Mouse (Mus musculus) neutrophil, adult 5-6 weeks (primary cell): ENCODE results near the gene Stra6l. TPM values are rescaled to one million over a fixed set of nuclear protein-coding genes. Genes with fewer than 3 reads are reported as not detected.

ENCODE experiments used
- ATAC-seq: fragments of 151-379, 151-347 bp; 2 replicates; pipeline ENCODE4 v1.8.0; 2017; ENCODE audit warnings: mild to moderate bottlenecking, moderate TSS enrichment; ENCODE audit not compliant: insufficient number of reproducible peaks, poor library complexity, low FRiP score, severe bottlenecking; ENCODE audit errors: extremely low read depth
- total RNA-seq: library from RNA; stranded (forward); fragments of 200-1000 nt; gene quantifications from 2 replicates; pipeline ENCODE4 v1.2.3, GENCODE M21; 2017

Gene Stra6l
- not detected in 2 replicates for total RNA-seq

DNA sequence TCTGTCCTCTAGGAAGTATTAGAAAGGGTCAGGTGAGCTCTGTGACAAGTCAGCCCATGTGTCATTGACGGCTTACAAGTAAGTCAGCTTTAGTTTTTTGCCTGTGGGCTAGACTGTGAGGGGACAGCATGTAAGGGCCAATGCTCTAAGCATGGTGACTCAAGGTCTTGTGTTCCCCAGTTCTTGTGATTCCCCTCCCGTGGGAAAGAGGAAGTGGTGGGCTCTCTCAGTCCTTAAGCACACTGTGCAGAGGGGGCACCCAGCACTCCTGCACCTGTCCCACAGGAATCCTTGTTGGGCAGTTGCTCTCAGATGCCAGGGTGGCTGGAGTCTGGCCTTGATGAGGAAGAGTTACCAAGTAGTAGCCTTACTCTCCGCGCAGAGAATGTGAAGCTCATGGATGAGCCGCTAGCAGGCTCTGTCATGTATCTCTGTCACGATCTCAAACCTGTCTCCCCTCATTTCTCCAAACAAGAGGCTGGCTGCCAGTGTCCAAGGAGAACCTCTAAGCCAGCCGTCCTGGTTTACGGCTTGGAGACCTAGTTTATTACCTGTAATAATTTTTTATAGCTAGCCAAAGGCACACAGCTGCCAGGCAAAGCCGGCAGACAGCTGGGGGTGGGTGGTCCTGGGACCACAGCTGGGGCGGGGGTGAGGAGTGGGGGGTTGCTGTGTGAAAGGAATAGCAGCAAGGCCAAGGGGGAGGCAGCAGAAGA, at the start of gene Stra6l:
TSS of gene Stra6l (plus strand) at position 556 of the 716 bp plus-strand sequence.
- no peak for ATAC-seq

DNA sequence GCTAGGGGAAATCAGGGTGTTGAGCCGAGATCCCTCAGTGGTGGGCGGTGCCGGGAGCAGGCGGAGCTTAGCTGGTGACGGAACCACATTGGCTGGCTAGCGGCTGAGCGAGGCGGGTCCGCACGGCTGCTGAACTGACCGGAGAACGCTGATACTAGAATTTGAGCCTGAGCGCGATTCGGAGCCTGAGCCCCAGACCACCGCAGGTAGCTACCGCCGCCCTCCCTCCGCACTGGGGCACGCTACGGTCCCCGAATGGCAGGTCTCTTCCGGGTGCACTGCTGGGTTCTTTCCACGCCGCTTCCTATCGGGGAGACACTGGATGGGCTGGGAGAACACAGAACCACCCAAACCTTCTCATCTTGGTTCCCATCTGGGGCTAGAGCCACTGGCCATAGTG, 49.5 kb upstream of the Stra6l start, which contains the start of gene Aldh1b1:
TSS of gene Aldh1b1 (plus strand) at position 59 of the 400 bp plus-strand sequence.
- ATAC-seq = peak; percentile 75

DNA sequence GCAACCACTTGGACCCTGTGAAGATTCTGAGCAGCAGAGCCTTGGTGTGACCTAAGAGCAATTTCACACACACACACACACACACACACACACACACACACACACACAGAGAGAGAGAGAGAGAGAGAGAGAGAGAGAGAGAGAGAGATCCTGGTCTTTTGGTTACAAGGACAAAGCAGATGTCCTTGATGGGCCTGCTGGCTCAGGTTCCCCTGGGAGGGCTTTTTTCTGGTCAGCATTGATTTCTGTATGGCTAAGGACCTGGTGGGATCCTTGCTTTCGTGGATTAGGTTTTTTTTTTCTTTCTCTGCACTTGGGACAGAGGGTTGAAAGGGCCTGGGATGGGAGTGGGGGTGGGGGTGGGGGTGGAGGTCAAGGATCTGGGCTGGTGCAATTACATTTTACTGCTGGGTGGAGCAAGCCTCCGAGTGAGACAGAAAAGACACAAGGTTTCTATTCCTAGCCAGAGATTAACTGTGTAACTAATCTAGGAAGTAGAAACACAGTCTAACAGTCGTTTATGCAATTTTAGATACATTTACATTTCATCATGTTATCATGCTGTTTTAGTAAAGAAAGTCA, 48.4 kb upstream of the Stra6l start:
- no peak for ATAC-seq

DNA sequence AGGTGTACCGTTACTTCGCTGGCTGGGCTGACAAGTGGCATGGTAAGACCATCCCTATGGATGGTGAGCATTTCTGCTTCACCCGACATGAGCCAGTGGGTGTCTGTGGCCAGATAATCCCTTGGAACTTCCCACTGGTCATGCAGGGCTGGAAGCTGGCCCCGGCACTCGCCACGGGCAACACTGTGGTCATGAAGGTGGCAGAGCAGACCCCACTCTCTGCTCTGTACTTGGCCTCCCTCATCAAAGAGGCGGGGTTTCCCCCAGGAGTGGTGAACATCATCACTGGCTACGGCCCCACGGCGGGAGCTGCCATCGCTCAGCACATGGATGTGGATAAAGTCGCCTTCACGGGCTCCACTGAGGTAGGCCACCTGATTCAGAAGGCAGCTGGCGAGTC, 45.6 kb upstream of the Stra6l start:
- no peak for ATAC-seq

GRCm38 (mm10) chr4:45808034-45808433, 40.4 kb upstream of the Stra6l start:
- ATAC-seq = no peak

DNA sequence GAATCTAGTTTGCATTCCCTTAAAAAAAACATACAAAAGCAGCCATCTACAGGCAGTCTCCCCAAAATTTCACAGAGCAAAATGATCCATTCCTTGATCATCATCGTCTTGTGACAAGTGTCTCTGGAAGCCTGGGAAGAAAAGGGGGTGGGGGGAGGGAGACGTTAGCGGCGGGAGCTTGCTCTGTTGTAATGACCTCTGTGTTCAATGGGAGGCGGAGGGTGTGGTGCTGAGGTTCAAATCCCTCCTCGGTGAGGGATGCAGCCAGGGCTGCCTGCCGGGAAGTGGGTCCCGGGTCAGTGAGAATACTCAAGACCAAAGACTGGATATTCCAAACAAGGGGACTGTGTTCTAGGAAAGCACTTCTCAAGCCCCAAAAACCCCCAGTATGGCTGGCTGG, 37.2 kb upstream of the Stra6l start:
- no peak for ATAC-seq

DNA sequence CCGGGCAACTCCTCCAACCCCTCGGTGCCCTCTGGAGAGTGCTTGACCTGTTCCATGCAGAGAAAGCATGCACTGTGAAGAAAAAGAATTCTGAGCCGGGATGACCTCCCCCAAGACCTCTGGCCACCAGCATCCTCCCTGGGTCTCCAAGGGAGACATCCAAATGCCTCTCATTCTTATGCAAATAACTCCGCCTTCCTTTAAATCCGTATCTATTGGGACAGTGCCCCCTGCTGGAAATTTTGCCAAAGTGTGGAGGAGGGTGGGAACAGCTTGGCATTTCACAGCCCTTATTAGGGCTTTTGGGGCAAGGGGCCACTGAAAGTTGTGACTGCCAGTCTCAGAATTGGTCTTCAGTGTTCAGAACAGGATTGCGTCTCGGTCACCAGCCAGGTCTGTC, 32.9 kb upstream of the Stra6l start:
- ATAC-seq = no peak

- ATAC-seq = no peak
Observed at GRCm38 (mm10) chr4:45818814-45819207, 29.7 kb upstream of the Stra6l start.

- ATAC-seq = no peak
Observed at GRCm38 (mm10) chr4:45819208-45819931, 29.1 kb upstream of the Stra6l start.

DNA sequence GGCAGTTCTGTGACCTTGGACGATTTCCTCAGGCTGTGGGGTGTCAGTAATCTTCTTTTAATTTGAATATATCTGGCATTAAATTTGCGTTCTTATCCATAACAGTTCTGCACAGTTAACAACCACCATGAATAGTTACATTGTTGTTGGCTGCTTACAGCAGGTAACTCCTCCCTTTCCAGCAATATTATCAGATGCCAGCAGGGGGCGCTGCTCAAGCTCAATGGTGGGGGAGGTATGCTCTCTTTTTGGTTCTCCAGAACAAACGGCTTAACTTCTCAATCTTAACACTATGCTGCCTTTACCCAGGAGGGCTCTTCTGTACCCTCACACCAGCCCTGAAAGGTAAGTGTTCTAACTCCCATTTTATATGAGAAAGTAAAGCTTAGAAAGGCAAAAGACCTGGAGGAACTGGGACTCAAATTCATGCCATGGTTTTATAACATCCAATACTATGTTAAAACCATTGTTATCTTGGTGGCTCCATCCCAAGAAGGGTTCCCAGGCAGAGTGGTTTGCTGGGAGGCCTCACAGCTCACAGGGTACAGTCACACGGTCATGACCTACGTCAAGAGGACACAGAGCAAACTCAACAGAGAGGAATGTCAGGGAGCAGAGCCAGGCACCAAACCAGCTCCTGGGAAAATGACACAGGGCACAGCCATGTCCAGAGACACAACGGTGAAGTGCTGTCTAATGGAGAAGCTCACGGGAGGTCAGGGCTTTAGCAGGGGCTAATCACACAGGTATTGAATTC, 28.2 kb upstream of the Stra6l start:
- no peak for ATAC-seq

DNA sequence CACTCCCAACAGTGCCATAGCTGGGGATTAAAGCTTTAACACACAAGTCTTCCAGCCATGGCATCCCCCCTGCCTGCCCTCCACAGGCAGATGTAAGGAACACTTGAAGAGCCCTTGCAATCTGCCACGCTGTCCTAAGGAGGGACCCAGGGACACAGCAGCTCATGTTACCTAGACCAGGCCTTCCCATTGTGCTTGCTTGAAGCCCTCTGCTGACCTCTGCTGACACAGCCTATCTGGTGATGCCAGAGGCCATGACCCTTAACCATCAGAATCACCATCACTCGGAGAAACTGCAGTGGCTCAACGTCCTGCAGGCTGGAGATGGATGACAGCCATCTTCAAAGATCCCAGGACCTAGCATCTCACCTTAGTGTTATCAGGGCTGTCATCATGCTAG, 26.5 kb upstream of the Stra6l start:
- ATAC-seq = no peak

GRCm38 (mm10) chr4:45822781-45823575, 25.5 kb upstream of the Stra6l start:
- no peak for ATAC-seq

- no peak for ATAC-seq
Observed at GRCm38 (mm10) chr4:45824049-45824760, 24.3 kb upstream of the Stra6l start.

DNA sequence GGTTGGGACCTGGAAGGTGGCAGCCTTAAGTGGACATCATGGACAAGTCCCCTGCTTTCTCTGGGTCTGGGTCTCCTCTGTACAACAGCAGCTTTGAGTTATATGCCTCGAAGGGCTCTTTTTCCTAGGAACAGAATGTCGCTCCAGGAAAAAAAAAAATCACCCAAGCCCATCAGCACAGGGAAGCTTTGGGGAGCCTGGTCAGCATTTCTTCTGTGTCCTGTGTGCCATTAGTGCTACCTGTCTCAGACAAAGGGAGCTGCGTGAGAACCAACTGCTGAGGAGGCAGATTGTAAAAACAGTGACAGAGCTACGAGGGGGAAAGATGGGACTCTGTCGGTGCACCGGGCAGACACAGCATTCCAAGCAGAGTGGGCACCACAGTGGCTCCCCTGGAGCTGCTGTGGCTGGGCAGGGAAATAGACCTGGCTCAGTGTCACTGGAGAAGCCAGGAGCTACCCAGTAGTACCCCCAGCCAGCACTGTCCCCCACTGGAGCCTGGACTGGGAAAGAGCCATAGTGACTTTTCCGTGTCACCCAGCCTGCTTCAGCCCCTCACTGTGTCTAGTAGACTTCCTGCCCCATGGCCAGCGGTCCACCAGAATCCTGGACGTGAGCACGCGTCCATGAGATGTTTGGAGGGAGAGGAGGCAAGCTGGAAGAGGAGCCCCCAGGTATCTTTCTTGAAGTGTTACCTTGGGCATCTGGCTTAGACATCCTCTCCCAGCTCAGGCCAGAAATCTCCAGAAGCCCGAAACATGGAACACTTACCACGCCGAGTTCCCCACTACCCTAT, 23.5 kb upstream of the Stra6l start:
- no peak for ATAC-seq

DNA sequence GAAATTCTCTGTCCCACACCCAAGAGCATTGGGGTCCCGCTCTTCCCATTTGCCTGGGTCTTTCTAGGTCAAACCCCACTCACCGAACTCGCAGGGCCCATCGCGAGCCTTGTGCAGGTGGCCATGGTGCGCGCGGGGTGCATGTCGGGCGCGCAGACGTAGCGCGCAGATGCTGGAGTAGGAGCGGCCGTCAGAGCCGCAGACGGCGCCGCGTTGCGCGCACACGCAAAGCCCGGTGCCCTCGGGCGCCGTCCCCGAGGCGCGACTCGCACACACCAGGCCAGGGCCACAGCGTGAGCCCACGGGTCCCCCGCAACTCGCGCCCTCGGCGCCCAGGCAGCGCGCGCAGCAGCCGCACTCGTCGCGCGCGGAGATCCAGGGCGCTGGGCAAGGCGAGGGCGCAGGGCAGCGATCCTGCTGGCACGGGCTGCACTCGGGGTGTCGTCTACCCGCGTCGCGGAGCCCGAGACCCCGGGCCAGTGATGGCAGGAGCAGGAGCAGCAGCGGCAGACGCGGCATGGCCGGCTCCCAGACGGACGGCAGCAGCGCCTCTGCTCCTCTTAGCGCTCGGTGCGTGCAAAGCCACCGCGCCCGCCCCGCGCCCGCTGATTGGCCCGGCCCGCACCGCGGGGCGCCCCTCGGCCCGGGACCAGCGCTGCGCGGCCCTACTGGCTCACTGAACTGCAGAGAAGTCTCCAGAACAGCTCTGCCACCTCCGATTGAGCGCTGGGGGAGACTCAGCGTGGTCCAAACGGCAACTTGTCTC, 22.0 kb upstream of the Stra6l start, which contains the start of gene Igfbpl1:
TSS of gene Igfbpl1 (minus strand) at position 649 of the 766 bp plus-strand sequence.
- no peak for ATAC-seq

DNA sequence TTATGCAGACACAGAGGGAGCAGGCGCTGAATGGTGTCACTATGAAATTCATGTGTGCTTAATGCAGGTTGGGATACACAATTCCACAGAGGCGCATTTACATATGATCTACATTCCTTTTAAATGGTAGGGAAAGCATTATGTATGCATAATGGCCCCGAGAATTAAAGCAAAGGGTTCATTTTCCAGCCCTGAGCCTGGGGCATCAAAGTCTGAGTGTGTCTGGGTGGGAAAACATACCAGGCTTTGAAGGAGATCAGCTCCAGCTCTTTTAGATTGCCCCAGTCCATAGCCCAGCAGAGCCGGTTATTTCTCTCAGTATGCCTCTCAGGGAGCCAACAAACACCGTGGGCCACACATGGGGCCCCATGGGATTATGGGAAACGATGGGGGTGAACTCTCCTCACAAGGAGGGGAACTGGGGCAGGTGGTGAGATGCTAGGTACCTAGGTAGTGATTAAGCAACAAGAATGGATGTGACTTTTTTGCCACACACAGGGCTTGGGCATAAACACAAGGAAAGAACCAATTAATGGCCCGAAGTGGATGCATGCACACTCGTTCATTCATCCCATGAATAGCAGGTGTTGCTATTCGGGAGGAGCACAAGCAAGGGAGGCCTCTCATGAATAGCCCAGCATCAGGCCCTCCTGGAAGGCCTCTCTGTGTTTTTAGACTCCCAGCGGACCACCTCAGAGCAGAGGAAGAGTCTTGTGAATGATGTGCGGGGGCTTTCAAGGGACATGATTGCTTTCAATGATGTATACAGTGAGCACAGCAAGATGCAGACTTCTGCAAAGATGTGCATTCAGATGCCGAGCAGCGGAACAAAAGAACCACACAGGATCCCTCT, 18.3 kb upstream of the Stra6l start:
- ATAC-seq = no peak
